Mouse (Mus musculus) thymus, adult 2 months (tissue): ENCODE data around the gene Vps72.

Source experiments
- CTCF ChIP-seq: fragments of 200-500 bp; IDR thresholded peaks from 2 replicates; pipeline ENCODE4 v1.5.1; 2012; ENCODE audit warnings: mild to moderate bottlenecking, control low read depth, low read length, moderate library complexity, borderline replicate concordance; ENCODE audit not compliant: control insufficient read depth, poor library complexity, insufficient read depth; ENCODE audit errors: extremely low read depth
- POLR2A ChIP-seq: fragments of 200-500 bp; IDR thresholded peaks from 2 replicates; pipeline ENCODE4 v1.6.1; 2012; ENCODE audit warnings: mild to moderate bottlenecking, low read length, control low read depth, moderate library complexity; ENCODE audit not compliant: control insufficient read depth, poor library complexity, insufficient read depth; ENCODE audit errors: extremely low read depth

DNA sequence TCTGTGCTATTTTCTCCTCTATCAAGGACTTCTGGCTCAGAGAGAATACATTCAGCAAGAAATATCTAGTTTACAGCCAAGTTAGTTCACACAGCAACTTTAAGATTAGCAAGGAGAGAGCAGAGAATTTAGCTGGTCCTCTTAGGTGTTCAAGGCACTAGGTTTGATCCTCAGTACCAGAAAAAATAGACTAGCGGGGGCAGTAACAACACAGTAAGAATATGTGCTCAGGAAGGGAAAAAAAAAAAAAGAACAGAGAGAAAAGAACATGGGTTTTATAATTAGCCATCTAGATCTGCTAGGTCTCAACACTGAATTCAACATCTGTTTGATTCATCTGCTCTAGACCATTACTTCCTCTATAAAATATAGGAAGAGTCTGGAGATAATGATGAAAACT lies 22.8 kb upstream of the Vps72 start:
- TF ChIP-seq CTCF = no peak
- TF ChIP-seq POLR2A = no peak
